Mouse (Mus musculus): ENCODE measurements at regions not wholly inside any gene's neighbourhood (a gene's known extent, or its start where the extent isn't known, plus 50 kb on each side); places are given as distances from the start of the nearest gene placed in this dataset.

DNA sequence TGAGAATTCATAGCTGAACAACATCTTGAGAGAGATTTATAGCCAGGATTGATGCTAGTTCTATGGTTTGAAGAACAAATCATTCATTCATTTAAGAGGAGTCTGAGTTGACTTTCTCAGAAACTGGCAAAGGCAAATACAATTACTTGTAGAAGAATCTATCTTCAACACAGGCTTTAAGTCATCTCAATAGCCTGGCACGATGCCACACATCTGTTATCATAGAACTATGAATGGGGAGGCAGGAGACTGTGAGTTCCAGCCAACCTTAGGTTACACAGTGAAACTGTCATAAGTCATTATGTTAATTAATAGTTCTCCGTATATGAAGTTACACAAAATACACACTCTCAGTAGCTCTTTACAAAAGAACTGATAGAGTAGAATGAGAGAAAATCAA is 231.9 kb upstream of the Impg1 start:
- DNase-seq (ENCODE audit: low spot score in 2 of 2): no peak

DNA sequence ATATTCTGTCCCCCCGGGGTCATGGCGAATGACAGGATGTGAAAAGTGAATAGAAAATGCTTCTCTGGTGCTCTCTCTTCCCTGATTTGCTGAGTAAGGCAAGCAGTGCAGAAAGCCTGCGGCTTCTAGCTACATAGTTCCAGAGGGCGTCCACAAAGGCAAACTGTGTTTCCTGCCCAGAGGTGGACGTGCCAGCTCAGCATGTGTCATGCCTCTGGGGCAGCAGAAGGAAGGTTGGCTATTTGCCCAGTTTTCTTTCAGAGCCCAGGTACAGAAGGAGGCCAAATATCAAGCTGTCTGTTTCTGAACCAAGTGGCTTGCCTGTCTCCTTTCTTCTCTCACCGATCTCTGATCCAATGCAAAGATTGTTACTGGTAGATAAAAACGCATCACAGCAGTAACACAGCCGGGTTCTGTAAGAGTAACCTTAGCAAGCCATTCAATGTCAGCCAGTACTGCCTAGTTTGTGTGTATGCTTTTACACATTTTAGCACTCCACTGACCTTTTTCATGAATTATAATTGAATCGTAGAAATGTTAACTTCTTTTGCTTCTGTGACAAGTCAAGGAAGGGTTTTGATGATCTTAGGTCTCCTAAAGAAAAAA is 223.3 kb upstream of the Impg1 start:
- DNase-seq (ENCODE audit: low spot score in 2 of 2): peak; percentile 8 to 17

DNA sequence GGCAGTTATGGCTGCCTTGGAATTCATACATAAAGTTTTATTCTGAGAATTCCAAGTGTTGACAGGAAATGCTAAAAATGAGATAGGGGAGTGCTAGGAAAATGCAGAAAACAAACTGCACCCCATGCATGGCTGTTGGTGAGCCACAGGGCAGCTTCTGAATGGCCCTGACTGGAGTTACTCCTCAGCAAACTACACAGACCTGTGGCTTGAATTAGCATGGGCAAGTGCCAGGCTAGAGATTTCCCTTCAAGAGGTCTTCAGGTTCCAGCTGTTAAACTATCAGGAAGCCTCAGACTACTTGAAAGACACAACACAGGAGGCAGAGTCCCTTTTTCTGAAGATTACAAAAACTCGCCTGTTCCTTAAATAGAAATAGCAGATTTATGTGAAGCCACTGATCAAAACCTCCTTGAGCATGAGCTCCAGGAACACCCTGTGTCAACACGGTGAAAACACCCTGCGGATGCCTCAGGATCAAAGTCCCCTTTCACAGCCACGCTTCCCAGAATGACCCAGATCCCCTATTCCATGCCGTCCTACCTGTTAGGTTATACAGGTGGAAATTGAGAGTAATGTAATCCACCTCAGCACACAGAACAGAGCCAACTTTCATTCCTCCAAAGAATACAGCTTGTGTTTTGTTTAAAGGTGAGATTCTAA is 217.9 kb upstream of the Impg1 start:
- DNase-seq (ENCODE audit: low spot score in 2 of 2): no peak

DNA sequence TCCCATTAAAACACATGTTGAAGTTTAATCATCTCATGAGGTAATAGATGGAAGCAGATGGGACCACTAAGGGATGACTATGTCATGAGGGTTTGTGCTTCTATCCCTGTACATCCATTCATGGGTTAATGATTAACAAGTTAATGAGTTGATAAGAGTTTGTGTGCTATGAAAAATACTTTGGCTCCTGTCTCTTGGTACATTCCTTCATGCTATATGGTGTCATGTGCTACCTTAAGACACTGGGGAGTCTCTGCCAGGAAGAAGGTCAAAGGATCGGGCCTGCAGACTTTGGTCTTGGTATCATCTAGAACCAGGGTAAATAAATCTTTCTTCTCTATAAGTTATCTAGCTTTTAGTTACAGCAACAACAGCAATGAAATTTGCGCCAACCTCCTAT is 216.4 kb upstream of the Impg1 start:
- DNase-seq (ENCODE audit: low spot score in 2 of 2): no peak

DNA sequence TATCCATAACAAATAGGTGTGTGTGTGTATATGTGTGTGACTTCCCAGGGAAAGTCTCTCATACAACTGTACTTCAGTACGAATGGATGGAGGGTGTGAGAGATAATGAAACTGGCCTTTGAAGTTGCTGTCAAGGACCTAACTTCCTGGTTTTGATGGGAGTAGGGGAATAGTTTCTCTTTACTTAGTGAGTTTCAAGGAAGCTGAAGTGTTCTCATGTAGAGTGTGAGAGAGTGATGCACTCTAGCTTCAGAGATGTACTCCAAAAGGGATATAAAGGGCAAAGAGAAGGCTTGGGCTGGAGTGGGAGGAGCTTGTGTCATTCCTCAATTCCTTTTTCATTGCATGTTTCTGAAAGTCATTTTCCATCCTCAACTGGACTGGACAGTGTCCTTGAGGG is 206.2 kb upstream of the Impg1 start:
- no peak for DNase-seq (ENCODE audit: low spot score in 2 of 2)

DNA sequence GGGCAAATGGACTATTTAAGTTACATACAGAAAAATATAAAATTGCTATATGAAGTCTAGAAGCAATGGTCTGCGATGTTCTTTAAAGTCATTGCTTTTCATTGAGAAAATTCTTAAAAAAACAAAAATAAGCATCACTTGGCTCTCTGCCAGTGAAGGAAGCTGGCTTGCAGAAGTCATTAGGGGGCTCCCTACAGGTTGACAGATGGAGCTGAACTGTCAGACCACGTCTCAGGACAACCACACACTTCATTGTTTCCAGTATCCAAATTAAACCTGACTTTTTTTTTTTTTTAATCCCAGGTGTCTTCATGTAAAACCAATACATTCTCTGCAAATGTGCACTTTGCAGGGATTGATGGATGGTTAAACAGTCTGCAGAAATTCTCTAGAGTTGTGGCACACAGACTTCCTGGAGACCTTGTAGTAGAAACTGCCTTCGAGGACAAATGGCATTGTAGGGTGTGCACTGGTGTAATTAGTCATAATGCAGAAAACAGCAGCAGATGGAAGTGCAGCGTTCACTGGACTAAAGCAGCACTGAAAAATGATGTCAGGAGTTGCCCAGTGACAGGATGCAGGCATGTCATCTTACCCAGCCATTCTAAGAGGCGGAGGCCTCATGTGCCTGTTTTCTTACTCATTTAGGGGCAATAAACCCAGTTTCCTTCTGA is 203.4 kb upstream of the Impg1 start:
- no peak for DNase-seq (ENCODE audit: low spot score in 2 of 2)

DNA sequence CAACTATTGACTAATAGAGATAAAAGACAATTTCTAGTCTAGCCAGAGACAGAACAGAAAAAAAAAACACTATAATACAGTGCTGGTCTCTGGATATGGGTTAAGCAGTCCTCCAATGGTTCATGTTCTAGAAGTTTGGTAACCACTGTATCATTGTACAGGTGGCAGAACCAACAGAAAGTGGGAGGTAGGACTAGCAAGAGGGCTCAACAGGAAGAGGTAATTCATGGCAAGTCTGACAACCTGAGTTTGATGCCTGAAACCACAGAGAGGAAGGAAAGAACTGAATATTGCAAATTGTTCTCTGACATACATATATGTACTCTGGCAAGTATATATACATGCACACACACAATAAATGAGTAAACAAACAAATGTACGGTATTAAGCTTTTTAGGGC is 193.5 kb upstream of the Impg1 start:
- no peak for DNase-seq (ENCODE audit: low spot score in 2 of 2)

DNA sequence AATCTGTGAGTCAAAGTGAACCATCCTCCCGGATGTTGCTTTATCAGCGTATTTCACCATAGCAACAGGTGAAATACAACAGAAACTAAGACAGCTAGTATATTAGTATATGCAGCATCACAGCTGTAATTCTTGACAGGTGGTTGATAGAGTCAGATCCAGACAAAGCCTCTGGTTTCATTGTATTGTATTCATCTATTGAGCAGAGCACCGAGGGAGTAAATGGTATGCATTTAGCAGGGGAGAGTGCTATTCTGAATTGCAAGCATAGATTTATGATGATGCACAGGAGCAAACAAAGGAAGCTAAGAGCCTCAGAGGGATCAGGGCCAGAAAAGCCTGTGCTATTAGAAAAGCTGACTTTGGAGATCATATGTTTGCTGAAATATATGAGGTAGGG is 149.8 kb upstream of the Impg1 start:
- no peak for DNase-seq (ENCODE audit: low spot score in 2 of 2)

DNA sequence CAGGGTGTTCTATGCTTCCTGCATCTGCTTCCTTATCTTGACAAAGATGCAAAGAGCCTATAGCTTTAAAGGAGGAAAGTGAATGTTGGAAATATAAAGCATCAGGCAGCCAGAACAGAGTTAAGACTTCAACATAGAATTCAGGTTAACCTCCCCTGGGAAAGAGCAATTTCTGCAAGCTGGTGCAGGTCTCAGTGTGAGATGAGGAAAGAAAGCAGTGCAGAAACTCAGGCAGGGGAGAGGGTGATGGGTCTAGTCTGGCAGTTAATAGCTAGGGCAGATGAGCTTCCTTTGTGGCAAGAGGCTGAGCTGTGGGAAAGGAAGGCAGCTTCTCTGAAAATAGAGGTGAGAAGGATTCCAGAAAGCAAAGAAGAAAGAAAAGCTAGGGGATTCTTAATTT is 134.7 kb upstream of the Impg1 start:
- no peak for DNase-seq (ENCODE audit: low spot score in 2 of 2)

DNA sequence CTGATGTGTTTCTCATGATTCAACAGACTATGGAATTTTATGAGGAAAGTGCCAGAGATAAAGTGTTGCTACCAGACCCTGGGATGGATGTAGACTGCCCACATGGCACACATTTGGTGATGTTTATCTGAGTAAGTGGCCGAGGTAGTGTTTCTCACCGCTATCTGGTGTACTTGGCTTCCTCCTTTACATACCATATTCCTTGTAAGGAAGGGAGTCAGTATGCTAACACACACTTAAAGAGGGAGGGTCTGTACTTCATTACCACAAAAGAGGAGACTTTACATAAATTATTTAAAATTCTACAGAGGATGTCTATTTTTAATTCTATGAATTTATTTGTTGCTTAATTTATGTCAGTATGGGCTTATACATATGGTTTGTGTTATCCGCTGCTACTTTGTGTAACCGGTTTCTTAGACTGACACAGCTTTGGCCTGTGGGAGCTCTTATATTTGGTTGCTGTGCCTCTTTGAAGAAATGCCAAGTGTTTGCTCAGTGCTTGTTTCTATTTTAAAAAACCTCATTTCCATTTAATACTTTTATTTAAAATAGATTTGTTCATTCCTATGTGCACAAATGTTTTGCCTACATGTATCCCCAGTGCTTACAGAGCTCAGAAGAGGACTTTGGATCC is 100.2 kb upstream of the Impg1 start:
- DNase-seq (ENCODE audit: low spot score in 2 of 2): no peak

DNA sequence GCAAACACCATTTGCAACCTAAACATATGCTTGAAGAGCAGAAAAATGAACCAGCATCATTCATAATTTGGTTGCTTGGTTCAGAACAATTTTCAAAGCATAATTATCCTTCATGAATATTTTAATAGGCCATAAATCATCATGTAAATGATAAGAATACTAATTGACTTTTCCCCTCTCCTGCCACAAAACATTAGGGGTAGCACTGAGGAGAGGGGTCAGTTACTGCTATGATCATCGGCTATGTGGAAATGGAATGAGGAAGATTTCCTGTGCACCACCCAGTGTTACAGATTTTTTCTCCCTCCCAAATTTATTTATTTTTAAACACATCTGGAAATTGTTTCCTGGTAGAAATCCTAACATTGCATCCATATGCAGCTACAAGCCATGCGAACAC is 98.4 kb upstream of the Impg1 start:
- no peak for DNase-seq (ENCODE audit: low spot score in 2 of 2)

DNA sequence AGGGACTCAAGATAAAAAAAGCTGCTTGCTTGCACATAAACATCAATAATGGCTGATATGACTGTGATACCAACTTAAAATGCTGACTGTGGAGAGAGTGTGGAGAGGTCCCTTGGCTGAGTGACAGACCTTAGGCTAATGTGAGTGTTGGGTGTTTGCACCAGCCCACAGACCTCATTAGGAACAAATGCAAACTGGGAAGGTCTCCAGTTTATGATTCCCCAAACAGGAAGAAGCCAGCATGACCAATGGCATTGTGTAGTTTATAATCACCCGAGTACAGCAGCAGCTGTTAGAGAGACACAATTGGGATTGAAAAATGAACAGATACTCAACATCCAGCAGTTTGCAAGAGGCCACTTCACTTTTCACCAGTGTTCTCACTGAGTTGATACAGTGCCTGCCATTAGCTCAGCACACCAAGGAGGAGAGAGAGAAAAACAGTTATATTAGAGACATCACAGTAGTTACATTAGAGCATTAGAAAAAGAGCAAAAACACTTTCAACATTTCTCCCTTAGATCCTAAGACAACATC is 90.3 kb upstream of the Impg1 start:
- no peak for DNase-seq (ENCODE audit: low spot score in 2 of 2)
